Mouse (Mus musculus) myocyte (in vitro differentiated cells): ENCODE data around the gene Lamb3. TPM values are rescaled to one million over a fixed set of nuclear protein-coding genes. Genes with fewer than 3 reads are reported as not detected.

Experiments used
- H3K27me3 ChIP-seq: one replicate; pipeline ENCODE4 v1.6.1; 2011; ENCODE audit not compliant: control insufficient read depth, insufficient read depth, insufficient read length
- H3K36me3 ChIP-seq: one replicate; pipeline ENCODE4 v1.6.1; 2011; ENCODE audit not compliant: control insufficient read depth, insufficient read depth
- H3K4me2 ChIP-seq: one replicate; pipeline ENCODE4 v1.6.1; 2011; ENCODE audit warnings: low read depth, control low read depth
- H3K4me3 ChIP-seq: one replicate; pipeline ENCODE4 v1.5.1; 2011; ENCODE audit warnings: mild to moderate bottlenecking, control low read depth, moderate library complexity
- H3K79me2 ChIP-seq: one replicate; pipeline ENCODE4 v1.6.1; 2011; ENCODE audit not compliant: control insufficient read depth, insufficient read depth
- H3ac ChIP-seq: one replicate; pipeline ENCODE4 v1.6.1; 2011; ENCODE audit not compliant: control insufficient read depth, insufficient read length
- CEBPB ChIP-seq: IDR thresholded peaks from 2 replicates; pipeline ENCODE4 v1.6.1; 2011; ENCODE audit warnings: mild to moderate bottlenecking, moderate library complexity; ENCODE audit not compliant: poor library complexity, insufficient read depth, severe bottlenecking
- E2F4 ChIP-seq: IDR thresholded peaks from one replicate; pipeline ENCODE4 v1.6.1; 2011; ENCODE audit warnings: mild to moderate bottlenecking, control low read depth, moderate library complexity; ENCODE audit not compliant: insufficient read depth
- MAX ChIP-seq: IDR thresholded peaks from one replicate; pipeline ENCODE4 v1.6.1; 2011; ENCODE audit warnings: low read depth, mild to moderate bottlenecking, control low read depth
- MYOD1 ChIP-seq, 3 experiments: IDR thresholded peaks; one replicate each; pipeline ENCODE4 v1.6.1; 2011; ENCODE audit warnings: control low read depth in 2 of 3, low read depth in 2 of 3, mild to moderate bottlenecking in 2 of 3, moderate library complexity in 1 of 3; ENCODE audit not compliant: insufficient read length in 2 of 3, control insufficient read depth in 1 of 3
- MYOG ChIP-seq, 3 experiments: IDR thresholded peaks; one replicate each; pipeline ENCODE4 v1.6.1; 2011; ENCODE audit warnings: control low read depth in 2 of 3, low read depth in 2 of 3, mild to moderate bottlenecking in 2 of 3; ENCODE audit not compliant: insufficient read length in 2 of 3, control insufficient read depth in 1 of 3, insufficient read depth in 1 of 3
- POLR2A ChIP-seq: IDR thresholded peaks from one replicate; pipeline ENCODE4 v1.6.1; 2011; ENCODE audit warnings: low read depth, mild to moderate bottlenecking, control low read depth, moderate library complexity; ENCODE audit not compliant: insufficient read length
- POLR2AphosphoS2 ChIP-seq: IDR thresholded peaks from one replicate; pipeline ENCODE4 v1.6.1; 2011; ENCODE audit warnings: low read depth, control low read depth; ENCODE audit not compliant: insufficient read length
- REST ChIP-seq: IDR thresholded peaks from one replicate; pipeline ENCODE4 v1.6.1; 2011; ENCODE audit warnings: mild to moderate bottlenecking, control low read depth, moderate library complexity; ENCODE audit not compliant: insufficient read depth, insufficient read length
- SRF ChIP-seq: IDR thresholded peaks from one replicate; pipeline ENCODE4 v1.6.1; 2011; ENCODE audit warnings: low read depth; ENCODE audit not compliant: control insufficient read depth, insufficient read length
- TCF12 ChIP-seq: IDR thresholded peaks from one replicate; pipeline ENCODE4 v1.6.1; 2011; ENCODE audit warnings: mild to moderate bottlenecking, control low read depth; ENCODE audit not compliant: poor library complexity, insufficient read depth, severe bottlenecking
- TCF3 ChIP-seq: IDR thresholded peaks from one replicate; pipeline ENCODE4 v1.6.1; 2011; ENCODE audit warnings: low read depth, control low read depth; ENCODE audit not compliant: insufficient read length
- USF1 ChIP-seq: IDR thresholded peaks from one replicate; pipeline ENCODE4 v1.6.1; 2011; ENCODE audit warnings: low read depth, mild to moderate bottlenecking, control low read depth, moderate library complexity
- polyA plus RNA-seq: library from polyadenylated mRNA; unstranded; fragments of >200 nt; fragmentation: generic; extraction: Trizol; gene quantifications from one replicate; pipeline ENCODE4 v1.2.1, GENCODE M21; 2012; ENCODE audit warnings: missing spikeins

Lamb3 gene
- polyA plus RNA-seq, 1 experiment = 15.5 TPM

GRCm38 (mm10) chr1:193332018-193332417, 124.5 kb downstream of the Lamb3 start:
- Histone ChIP-seq H3K36me3 (no peaks in the 10 kb centered on the region), H3K79me2 (no peaks in the 10 kb centered on the region), H3K27me3 (no peaks in the 10 kb centered on the region), H3K4me2 (no peak overlapping the region), H3ac (no peak overlapping the region), H3K4me3 (no peak overlapping the region)
- TF ChIP-seq TCF12 (no peak), E2F4 (no peak), SRF (no peak), MYOD1 (IDR thresholded peaks at IDR 0.05; ENCODE audit: control insufficient read depth in 1 of 3, insufficient read length in 2 of 3, low read depth in 2 of 3) (no peak), MYOG (IDR thresholded peaks at IDR 0.05; ENCODE audit: control insufficient read depth in 1 of 3, insufficient read depth in 1 of 3, insufficient read length in 2 of 3, low read depth in 2 of 3) (no peak), TCF3 (no peak), CEBPB (no peak), POLR2AphosphoS2 (no peak), MAX (no peak), POLR2A (no peak), USF1 (no peak), REST (no peak)

GRCm38 (mm10) chr1:193332671-193333070, 125.2 kb downstream of the Lamb3 start:
- no peaks in the 10 kb centered on the region for H3K36me3 ChIP-seq
- H3K79me2 ChIP-seq = no peaks in the 10 kb centered on the region
- H3K4me2 ChIP-seq = no peak overlapping the region
- H3ac ChIP-seq = no peak overlapping the region
- no peak for TF ChIP-seq POLR2A
- no peak for TF ChIP-seq MYOD1 (IDR thresholded peaks at IDR 0.05; ENCODE audit: control insufficient read depth in 1 of 3, insufficient read length in 2 of 3, low read depth in 2 of 3)
- no peak for TF ChIP-seq MYOG (IDR thresholded peaks at IDR 0.05; ENCODE audit: control insufficient read depth in 1 of 3, insufficient read depth in 1 of 3, insufficient read length in 2 of 3, low read depth in 2 of 3)
- TF ChIP-seq TCF12 = no peak
- TF ChIP-seq POLR2AphosphoS2 = no peak
- no peak for TF ChIP-seq MAX
- TF ChIP-seq SRF = no peak
- TF ChIP-seq USF1 = no peak
- TF ChIP-seq CEBPB = no peak
- no peak for TF ChIP-seq REST
- no peak for TF ChIP-seq E2F4
- no peak for TF ChIP-seq TCF3
- no peaks in the 10 kb centered on the region for H3K27me3 ChIP-seq
- H3K4me3 ChIP-seq = no peak overlapping the region

GRCm38 (mm10) chr1:193333776-193334175, 126.3 kb downstream of the Lamb3 start:
- no peaks in the 10 kb centered on the region for H3K79me2 ChIP-seq

GRCm38 (mm10) chr1:193334546-193334945, 127.0 kb downstream of the Lamb3 start:
- TF ChIP-seq POLR2A = no peak
- H3K27me3 ChIP-seq = no peaks in the 10 kb centered on the region

More at GRCm38 (mm10) chr1:193333776-193334175, 126.3 kb downstream of the Lamb3 start:
- Histone ChIP-seq H3K4me3 (no peak overlapping the region), H3K4me2 (no peak overlapping the region), H3ac (no peak overlapping the region), H3K27me3 (no peaks in the 10 kb centered on the region), H3K36me3 (no peaks in the 10 kb centered on the region)
- no peak for TF ChIP-seq REST
- TF ChIP-seq TCF3 = no peak
- TF ChIP-seq TCF12 = no peak
- no peak for TF ChIP-seq POLR2AphosphoS2
- no peak for TF ChIP-seq MAX
- TF ChIP-seq E2F4 = no peak
- no peak for TF ChIP-seq MYOG (IDR thresholded peaks at IDR 0.05; ENCODE audit: control insufficient read depth in 1 of 3, insufficient read depth in 1 of 3, insufficient read length in 2 of 3, low read depth in 2 of 3)
- no peak for TF ChIP-seq MYOD1 (IDR thresholded peaks at IDR 0.05; ENCODE audit: control insufficient read depth in 1 of 3, insufficient read length in 2 of 3, low read depth in 2 of 3)

GRCm38 (mm10) chr1:193336122-193337017, 128.9 kb downstream of the Lamb3 start:
- Histone ChIP-seq H3K36me3 (no peaks in the 10 kb centered on the region), H3ac (no peak overlapping the region), H3K79me2 (no peaks in the 10 kb centered on the region), H3K27me3 (no peaks in the 10 kb centered on the region), H3K4me3 (no peak overlapping the region), H3K4me2 (no peak overlapping the region)
- TF ChIP-seq POLR2AphosphoS2 (no peak), USF1 (no peak), TCF3 (no peak), E2F4 (no peak), REST (no peak), TCF12 (no peak), MYOG (IDR thresholded peaks at IDR 0.05; ENCODE audit: control insufficient read depth in 1 of 3, insufficient read depth in 1 of 3, insufficient read length in 2 of 3, low read depth in 2 of 3) (no peak), MAX (no peak)

More at GRCm38 (mm10) chr1:193334546-193334945, 127.0 kb downstream of the Lamb3 start:
- Histone ChIP-seq H3K36me3 (no peaks in the 10 kb centered on the region), H3ac (no peak overlapping the region), H3K4me3 (no peak overlapping the region), H3K4me2 (no peak overlapping the region), H3K79me2 (no peaks in the 10 kb centered on the region)
